Mouse (Mus musculus) NIH3T3 (cell line): Measurements from ENCODE around the gene Parva.

Experiments
- DNase-seq: peaks from one replicate; pipeline ENCODE4 v3.0.0-alpha.2; 2012; ENCODE audit warnings: low read depth

Parva gene

DNA sequence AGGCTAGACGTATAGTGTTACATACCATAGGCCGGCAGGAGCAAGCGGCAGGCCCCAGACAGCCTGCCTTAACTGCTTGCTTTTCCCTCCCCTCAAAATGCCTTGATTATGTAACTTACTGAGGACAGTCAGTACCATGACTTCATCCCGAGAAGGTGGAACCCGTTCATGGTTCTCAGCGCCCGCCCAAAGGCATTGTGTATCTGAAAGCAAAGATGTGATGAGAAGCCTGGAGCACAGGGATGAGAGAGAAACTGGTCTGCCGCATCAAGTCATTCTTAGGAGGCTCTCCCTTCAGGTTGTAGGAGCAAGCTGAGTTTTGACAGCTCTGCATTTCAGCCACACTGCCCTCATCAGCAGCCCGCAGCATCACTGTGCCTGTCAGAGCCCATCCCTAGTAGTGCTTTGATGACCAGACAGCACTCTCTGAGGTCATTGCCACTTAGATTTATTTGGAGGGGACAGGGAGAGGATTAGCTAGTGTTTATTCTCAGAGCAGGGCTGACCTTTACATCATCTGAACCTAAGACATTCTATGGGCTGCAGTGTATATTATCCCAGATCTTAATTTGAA is 45.5 kb downstream of the Parva start:
- DNase-seq: no peak

DNA sequence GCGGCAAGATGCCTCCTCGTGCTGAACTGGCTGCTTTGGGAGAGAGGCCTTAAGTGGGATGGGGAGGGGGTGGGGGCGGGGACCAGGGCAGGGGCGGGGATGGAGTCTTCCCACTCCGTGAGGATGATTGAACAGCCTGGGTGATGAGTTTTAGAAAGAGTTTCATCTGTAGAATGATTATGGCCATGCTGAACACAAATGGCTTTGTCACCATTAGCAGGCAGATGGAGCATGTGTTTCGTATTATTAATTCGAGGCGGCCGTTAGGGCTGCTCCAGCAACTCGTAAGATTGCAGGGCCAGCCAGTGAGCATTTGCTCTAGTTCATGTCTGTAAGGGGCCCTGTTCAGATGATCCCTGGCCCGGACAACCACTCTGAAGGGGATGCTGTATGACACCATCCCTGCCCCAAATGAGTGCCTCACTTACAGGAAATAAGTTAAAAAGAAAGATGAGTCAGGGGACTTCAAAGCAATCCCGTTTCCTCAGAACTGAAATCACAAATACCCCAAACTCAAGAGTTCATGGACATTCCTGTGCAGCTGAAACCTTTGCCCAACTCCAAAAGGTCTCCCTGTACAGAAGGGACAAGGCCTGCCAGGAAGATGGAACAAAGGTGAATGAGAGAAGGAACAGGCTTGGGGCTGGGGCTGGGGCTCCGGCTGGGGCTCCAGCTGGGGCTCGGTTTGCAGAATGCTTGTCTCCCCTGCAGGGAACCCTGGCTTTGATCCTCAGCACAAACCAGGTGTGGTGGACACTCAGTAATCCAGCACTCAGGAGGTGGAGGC is 46.5 kb downstream of the Parva start:
- DNase-seq: peak; percentile 65

DNA sequence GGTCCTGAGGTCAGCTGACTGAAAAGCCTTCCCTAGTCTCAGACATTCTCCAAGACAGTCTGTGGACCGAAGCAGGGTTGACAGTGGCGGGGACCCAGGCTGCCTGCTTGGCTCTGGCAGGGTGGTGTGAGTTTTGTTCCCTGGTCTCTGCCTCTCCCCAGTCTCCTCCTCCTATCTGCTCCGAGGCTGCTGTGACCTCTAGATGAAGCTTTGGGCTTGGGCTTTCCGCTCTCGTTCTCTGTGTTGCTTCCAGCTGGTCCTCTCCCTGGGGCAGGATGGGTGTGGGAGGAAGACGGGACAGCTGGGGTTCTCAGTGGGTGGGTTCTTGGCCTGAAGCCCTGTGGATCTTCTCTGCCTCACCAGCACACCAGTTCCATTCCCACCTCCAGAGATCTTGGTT is 51.8 kb downstream of the Parva start:
- no peak for DNase-seq

DNA sequence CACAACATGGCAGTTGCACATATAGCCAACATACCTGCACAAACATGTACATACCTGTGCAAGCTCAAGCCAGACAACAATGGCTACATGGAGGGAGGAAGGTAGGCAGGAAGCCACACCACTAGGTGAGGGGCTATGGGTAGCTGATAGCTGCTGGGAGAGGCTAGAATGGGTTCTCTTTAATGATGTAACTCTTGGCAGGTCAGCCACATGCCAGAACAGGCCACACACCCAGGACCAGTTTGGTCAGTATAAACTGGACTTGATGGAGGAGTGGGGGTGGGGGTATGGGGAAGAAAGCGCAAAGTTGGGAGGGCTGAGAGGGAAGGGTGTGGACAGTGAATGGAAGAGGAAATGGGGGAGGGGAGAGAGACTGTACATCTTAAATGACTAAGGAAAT is 53.7 kb downstream of the Parva start:
- no peak for DNase-seq

DNA sequence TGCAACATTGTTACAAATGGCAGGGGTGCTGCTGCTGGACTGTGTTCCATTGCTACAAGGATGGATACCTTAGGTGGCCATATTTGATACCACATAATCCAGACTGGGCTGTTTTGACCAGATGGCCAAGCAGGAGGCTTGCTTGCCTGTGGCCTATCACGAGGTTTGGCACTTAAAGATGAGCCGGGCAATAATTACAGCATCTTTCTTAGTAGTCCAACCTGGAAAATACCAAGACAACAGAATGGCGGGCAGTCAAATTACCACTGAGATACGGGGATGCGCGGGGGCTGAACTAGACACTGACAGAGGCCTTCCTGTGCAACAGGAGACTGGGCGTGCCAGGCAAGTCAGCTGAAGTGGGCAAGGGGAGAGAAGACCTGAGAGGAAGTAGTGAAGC is 55.3 kb downstream of the Parva start:
- DNase-seq: no peak

DNA sequence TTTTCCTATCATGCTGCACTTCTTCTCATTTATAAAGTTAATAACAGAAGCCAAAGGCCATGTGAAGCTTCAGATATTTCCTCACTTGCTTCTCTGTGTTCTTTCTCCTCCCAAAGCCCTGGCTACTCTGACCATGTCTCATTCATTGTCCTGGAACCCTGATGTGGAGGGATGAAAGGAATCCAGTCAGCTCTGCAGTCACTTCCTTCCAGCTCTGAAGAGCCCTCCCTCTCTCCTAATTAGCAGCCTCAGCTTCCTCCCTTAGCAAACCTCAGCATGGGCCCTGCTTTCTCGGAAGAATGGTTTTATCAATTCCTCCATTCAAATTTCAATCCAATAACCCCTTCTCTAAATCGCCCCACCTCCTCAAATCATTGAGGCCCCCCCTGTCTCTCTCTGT is 56.1 kb downstream of the Parva start:
- DNase-seq: no peak

DNA sequence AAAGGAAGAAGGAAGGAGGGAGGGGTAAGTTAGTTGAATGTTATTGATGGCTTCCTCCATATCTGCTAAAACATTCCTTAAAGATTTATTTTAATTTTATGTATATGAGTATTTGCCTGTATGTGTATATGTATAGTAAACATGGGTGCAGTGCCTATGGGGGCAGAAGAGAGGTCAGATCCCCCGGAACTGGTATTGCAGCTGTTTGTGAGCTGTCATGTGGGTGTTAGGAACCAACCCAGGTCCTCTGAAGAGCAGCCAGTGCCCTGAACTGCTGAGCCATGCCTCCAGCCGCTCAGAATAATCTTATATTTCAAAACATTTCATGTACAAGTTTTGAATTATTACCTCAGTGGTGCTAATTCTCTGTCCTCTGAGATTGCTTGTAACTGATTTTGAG is 63.5 kb downstream of the Parva start:
- DNase-seq: peak; percentile 44

DNA sequence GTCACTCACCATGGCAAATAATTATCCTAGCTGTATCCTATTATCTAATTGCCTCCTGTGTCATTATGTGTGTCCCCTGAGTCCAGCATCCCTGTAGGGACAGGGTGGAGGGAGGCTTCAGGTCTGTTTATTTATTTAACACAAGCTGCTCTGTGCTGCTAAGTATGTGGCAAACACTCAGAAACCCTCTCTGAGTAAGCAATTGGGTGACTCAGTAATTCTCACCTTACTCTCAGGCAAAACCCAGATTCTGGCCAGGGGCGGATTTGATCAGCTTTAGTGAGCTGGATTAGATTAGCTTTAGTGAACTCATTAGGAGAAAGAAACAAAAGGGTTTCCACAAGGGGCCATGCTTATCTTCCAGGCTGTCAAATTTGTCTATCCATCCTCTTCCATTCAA is 64.4 kb downstream of the Parva start:
- DNase-seq: peak; percentile 70

DNA sequence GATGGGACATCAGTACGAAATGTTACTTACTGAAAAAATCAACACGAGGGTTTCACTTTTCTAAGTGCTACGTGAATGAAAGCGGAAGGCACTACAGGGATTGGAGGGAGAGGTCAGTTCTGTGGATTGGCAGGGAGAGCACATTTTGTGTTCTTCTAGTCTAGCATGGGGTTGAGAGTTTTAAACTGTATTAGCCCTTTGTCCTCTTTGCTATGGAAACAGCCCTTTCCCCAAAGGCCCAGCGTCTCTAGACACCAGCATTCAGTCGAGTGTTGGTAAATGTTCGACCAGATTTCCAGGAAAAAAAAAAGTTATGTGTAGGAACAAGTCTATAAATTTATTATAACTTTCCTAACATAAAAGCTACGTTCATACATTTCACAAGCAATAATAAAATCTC is 68.6 kb downstream of the Parva start:
- DNase-seq: peak; percentile 71

DNA sequence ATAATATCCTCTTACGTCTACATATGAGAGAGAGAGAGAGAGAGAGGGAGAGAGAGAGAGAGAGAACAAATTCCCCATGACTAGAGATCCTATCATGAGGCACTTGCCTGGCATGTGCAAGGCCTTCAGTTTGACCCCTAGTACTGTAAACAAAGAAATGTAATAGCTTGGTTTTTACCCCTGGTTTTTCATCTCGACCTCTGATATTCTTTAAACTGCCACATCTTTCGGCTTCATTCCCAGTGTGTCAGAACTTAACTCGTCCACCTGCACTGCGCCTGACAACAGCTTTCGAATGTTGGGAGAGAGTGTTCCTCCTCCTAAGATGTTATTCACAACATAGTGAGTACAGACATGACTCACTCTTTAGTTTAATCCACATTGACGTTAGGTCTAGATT is 69.6 kb downstream of the Parva start:
- peak; percentile 68 for DNase-seq

DNA sequence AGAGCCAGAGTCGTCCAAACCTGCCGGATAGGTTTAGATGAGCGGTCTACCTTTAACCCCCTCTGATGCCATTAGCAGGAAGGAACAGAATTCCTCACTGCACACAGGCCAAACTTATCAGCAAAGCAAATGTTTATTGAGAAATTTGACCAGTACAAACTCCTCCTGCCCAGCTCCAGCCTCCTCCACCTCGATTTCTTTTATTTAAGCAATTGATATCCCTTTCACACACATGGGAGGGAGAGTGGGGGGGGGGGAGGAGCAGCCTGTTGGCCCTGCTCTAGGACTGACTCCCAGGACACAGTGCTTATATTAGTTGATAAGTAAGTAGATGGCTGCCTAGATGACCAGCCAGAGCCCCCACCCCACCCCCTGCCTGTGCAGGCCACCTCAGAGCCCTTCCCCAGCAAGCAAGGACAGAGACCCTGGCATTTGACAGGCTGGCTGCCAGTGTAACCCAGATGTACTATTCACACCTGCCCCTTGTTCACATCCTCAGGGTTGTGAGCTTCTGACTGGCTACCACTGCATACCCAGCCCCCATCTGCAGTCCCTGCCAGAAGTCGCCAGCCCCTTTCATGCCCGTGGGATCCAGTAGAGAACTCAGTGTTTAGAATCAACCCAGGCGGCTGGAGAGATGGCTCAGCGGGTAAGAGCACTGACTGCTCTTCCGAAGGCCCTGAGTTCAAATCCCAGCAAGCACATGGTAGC is 71.4 kb downstream of the Parva start:
- peak; percentile 49 for DNase-seq

DNA sequence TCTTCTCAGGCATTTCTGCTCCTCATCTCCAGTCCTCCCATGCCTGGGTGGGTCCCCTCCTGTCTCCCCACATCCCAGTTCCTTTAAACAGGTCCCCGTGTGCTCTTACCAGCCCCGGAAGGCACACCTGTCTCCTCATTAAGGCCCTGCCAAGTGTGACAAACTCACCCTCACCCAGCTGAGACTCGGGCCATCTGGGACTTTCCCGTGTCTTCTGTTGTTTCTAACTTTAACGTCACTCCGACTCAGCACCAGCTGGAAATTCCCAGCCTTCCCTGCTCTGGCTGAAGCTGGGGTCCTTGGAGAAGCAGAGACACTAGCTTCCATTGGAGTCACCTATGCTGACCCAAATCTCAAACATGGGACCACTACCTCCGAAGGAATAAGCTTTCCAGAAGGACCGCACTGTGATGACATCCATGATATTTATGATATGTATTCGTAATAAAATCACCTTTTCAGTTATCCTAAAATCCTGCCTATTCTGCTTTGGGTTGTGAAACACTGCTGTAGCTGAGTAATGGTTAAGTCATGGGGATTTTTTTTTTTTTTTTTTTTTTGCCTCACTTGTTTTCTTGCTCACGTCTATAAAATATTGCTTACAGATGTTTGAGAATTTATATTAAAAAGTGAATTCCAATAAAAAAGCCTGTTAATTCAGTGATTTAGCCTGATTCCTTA is 72.3 kb downstream of the Parva start:
- DNase-seq: peak; percentile 72

DNA sequence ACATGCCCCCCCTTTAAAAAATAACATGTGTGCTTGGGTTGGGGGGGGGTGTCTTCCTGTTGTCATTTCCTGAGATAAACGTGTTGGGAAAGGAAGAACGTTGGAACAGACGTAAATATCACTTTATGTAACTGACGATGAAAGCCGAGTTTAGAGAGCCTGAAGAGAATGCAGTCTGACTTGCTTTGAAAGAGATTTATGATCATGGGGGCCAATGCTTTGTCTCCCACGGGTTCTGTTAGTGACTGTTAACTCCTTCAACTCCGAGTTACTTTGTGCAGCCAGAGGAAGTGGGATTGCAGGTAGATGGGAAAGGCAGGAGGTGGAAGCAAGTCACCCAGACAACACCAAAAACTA is 72.8 kb downstream of the Parva start:
- DNase-seq: peak; percentile 77

DNA sequence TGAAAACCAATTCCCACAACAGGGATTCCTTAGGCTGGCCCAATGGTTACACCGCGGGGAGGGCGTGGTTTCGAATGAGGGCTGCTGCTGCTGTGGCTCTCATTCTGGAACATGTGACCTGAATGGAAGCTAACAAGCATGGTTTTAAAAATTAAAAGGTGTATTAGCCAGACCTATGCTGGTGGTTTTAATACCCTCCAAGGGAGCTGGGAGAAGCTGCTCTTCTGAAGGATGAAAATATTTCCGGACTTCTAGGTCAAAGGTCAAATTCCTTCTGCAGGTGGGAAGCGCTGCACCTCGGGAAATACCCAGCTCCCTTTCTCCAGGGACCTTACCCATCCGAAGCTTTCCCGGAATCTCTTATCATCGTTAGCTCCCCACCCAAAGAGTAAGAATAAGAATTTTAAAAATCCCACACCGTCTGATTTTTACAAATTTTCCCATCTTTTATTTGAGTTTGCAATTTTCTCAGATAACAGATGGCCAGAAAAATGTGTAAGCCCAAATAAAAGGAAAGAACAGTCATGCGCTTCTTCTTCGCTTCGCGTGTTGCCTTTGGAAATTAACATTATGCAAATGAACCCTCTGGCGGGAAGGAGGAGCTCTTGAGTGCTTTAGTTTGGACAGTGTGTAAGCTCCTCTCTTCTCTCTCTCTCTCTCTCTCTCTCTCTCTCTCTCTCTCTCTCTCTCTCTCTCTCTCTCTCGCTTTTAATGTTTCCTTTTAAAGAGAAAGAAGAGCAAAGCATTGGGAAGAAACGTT is 74.9 kb downstream of the Parva start:
- DNase-seq: peak; percentile 22

DNA sequence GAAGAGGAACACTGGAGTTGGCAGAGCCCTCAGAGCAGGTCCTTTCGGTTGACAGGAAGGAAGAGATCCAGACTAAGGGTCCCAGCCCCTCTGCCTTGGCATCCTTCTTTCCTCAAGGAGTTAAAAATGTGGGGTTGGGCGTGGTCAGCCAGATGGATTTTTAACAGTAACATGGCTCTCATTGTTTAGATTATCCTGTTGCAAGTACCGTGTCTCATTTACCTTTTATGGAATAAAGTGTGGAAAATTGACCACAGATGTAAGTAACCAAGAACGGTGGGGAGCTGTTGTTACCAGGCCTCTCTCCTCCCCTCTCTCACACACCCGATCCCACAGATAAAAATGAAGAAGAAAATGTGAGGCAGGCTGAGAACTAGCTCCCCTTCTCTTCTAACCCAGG is 75.5 kb downstream of the Parva start:
- peak; percentile 73 for DNase-seq

DNA sequence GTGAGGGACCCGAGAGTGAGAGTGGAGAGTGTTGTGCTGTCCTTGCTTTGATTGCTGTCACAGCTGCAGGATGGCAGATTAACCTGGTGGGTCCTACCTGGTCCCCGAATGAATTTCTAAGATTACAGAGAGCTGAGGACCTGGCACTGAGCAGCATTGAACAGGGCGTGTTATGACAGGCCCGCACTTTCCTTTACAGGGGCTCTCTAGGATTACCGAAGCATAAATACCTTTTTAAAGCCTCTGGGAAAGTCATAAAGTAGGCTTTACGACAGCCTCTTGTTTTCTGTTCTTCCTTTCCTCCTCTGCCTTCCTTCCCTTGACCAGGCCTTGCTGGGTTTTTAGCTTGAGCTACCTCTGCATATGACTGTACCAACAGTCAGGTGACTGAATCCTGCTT is 76.1 kb downstream of the Parva start:
- DNase-seq: no peak

DNA sequence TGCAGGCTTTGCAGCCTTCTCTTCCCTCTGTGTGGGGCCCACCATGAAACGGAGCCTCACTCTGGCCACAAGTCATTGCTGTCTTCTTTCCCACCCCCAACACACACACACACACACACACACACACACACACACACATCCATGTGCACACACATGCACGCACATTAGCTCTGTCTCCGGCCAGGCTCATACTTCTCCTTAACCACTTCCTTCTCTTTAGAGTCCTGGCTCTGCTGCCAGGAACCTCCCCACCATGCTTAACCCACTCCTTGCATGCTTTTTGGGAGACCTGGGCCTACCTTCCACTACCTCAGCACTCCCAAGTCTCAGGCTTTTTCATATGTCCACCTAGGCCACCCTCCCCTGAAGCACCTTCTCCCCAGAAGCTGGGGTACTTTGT is 76.6 kb downstream of the Parva start:
- no peak for DNase-seq

DNA sequence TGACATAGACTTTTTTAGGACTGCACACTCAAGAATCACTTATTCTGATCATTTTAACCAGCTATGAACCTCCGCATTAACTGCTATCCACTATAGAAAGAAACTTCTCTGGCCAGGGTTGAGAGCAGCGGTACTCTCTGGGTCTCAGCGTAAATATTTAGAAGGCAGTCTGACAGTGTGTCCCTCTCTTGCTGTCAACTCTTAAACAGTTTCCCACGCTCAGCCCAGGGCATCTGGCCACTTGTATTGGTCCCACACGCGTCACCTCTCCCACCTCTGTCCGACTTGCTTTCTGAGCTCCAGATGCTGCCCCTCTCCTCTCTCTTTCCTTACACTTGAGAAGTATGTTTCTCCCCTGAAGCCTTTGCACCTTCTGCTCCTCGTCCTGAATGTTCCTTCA is 81.8 kb downstream of the Parva start:
- no peak for DNase-seq

DNA sequence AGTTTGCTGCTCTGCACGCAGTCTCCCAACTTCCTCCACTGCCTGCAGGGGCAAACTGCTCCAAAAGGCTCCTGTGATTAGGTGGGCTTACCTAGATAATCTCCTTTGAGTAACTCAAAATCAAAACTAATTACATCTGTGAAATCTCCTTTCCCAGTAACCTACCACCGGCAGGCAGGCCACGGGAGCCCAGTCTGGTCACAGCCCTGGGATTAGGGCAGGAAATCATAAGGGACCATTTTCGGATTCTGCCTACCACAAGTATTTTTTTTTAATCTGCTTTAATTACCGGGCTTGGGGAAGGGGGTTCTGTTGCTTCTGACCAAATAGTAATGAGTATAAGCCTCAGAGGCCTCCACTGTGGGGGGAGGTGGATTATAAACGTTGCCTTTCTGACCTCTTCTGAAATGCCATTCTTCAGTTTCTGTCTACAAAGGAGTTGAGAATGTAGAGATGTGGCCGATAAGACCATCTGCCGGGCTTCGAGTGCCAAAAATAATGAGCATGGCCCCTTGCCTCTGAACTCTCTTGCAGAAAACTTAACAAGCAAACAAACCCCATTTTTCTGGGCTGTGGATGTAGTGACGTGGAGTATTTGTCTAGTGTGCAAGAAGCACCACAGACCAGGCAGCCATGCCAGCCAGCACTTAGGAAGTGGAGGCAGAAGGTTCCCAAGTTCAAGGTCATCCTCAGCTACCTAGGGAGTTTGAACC is 83.2 kb downstream of the Parva start:
- DNase-seq: peak; percentile 38

DNA sequence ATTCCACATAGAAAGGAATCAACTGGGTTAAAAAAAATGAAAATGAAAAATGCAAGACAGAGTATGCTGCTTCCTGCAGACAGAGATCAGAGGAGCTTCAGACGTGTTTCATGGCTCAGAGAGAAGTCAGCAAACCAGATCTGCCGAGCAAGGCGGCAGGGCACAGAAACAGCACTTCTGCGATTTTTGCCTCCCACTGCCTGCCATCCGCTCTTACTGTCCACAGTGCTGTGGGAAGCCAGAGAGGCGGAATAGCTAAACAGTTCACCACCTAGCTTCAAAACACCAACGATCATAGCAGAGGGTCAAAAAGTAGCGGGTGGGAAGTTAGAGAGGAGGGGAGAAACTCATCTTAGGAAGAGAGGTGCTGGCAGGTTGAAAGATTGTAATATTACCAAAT is 84.0 kb downstream of the Parva start:
- no peak for DNase-seq

DNA sequence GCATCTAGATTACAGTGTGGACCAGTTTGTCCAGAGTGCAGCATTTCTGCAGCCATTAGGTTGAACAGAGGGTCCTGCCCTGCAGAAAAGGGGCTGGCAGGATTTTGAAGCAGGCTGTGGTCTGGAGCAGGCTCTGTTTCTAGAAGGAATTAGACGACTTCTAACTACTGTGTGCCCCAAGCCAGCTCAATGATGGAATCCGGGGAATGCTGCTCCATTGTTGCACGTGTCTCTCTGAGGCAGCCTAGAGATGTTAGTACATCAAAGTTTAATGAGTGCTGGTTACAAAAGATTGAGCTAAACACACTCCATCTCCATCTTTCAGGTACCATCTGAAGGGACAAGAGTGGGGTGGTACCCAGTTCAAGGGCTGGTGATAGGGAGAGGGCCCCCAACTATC is 85.0 kb downstream of the Parva start:
- no peak for DNase-seq

DNA sequence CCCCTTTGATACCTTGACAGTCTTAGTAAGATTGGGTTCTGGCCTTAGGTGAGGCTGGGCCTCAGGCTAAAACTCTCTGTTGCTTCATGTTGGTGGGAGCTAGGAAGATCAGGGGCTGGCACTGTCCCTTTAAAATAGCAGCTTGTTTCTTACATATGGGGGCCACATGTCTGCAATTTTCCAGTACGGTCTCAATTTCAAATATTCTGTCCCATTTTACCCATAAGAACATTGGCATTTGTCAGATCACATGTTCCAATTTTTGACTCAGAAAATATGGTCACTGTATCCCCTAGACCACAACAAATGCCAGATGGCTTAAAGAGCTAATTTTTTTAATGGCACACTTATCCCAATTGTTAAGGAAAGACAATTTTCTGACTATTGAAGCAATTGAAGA is 85.6 kb downstream of the Parva start:
- DNase-seq: no peak
